Mouse (Mus musculus): ENCODE measurements at regions not wholly inside any gene's neighbourhood (a gene's known extent, or its start where the extent isn't known, plus 50 kb on each side); places are given as distances from the start of the nearest gene placed in this dataset.

- H3K9ac ChIP-seq (ENCODE audit: low read length): no peak overlapping the region
- H3K4me3 ChIP-seq (ENCODE audit: control insufficient read depth in 1 of 2, insufficient read depth in 1 of 2, low read depth in 1 of 2, low read length in 2 of 2): no peak overlapping the region
- 82% methylated on average over 4 of the region's 4 CpGs for WGBS
- no peak for ATAC-seq (ENCODE audit: insufficient number of reproducible peaks, insufficient read depth, low FRiP score, low read depth)
- no peaks in the 10 kb centered on the region for H3K4me1 ChIP-seq (ENCODE audit: control insufficient read depth in 2 of 2, insufficient read depth in 2 of 2, low read length in 2 of 2)
- no peaks in the 10 kb centered on the region for H3K36me3 ChIP-seq (ENCODE audit: control insufficient read depth, insufficient read depth, low read length)
- no peaks in the 10 kb centered on the region for H3K27me3 ChIP-seq (ENCODE audit: control insufficient read depth, insufficient read depth, low read length)
- H3K9me3 ChIP-seq (ENCODE audit: control insufficient read depth, low read length): no peaks in the 10 kb centered on the region
- no peak overlapping the region for H3K4me2 ChIP-seq (ENCODE audit: low read length)
- H3K27ac ChIP-seq (replicated peaks in 1 of 2; ENCODE audit: control insufficient read depth in 1 of 2, insufficient read depth in 1 of 2, low read depth in 2 of 2, low read length in 2 of 2): no peak overlapping the region
Observed at GRCm38 (mm10) chr4:153785564-153785963, 171.5 kb upstream of the A430005L14Rik start.

GRCm38 (mm10) chr4:153792307-153792706, 164.7 kb upstream of the A430005L14Rik start:
- H3K4me2 ChIP-seq (ENCODE audit: low read length): no peak overlapping the region
- no peaks in the 10 kb centered on the region for H3K27me3 ChIP-seq (ENCODE audit: control insufficient read depth, insufficient read depth, low read length)
- no peak overlapping the region for H3K27ac ChIP-seq (replicated peaks in 1 of 2; ENCODE audit: control insufficient read depth in 1 of 2, insufficient read depth in 1 of 2, low read depth in 2 of 2, low read length in 2 of 2)
- H3K4me3 ChIP-seq (ENCODE audit: control insufficient read depth in 1 of 2, insufficient read depth in 1 of 2, low read depth in 1 of 2, low read length in 2 of 2): no peak overlapping the region
- no peaks in the 10 kb centered on the region for H3K9me3 ChIP-seq (ENCODE audit: control insufficient read depth, low read length)
- no peaks in the 10 kb centered on the region for H3K4me1 ChIP-seq (ENCODE audit: control insufficient read depth in 2 of 2, insufficient read depth in 2 of 2, low read length in 2 of 2)
- 36% methylated on average over 13 of the region's 13 CpGs for WGBS
- no peak overlapping the region for H3K9ac ChIP-seq (ENCODE audit: low read length)
- no peaks in the 10 kb centered on the region for H3K36me3 ChIP-seq (ENCODE audit: control insufficient read depth, insufficient read depth, low read length)
- no peak for ATAC-seq (ENCODE audit: insufficient number of reproducible peaks, insufficient read depth, low FRiP score, low read depth)

- H3K4me1 ChIP-seq (ENCODE audit: control insufficient read depth in 2 of 2, insufficient read depth in 2 of 2, low read length in 2 of 2): no peaks in the 10 kb centered on the region
- H3K4me2 ChIP-seq (ENCODE audit: low read length): no peak overlapping the region
- no peaks in the 10 kb centered on the region for H3K27me3 ChIP-seq (ENCODE audit: control insufficient read depth, insufficient read depth, low read length)
- H3K27ac ChIP-seq (replicated peaks in 1 of 2; ENCODE audit: control insufficient read depth in 1 of 2, insufficient read depth in 1 of 2, low read depth in 2 of 2, low read length in 2 of 2): no peak overlapping the region
- 65% methylated on average over 7 of the region's 7 CpGs for WGBS
- H3K9me3 ChIP-seq (ENCODE audit: control insufficient read depth, low read length): no peaks in the 10 kb centered on the region
- no peaks in the 10 kb centered on the region for H3K36me3 ChIP-seq (ENCODE audit: control insufficient read depth, insufficient read depth, low read length)
- no peak overlapping the region for H3K9ac ChIP-seq (ENCODE audit: low read length)
- no peak for ATAC-seq (ENCODE audit: insufficient number of reproducible peaks, insufficient read depth, low FRiP score, low read depth)
- no peak overlapping the region for H3K4me3 ChIP-seq (ENCODE audit: control insufficient read depth in 1 of 2, insufficient read depth in 1 of 2, low read depth in 1 of 2, low read length in 2 of 2)
Observed at GRCm38 (mm10) chr4:153798061-153798460, 159.0 kb upstream of the A430005L14Rik start.

DNA sequence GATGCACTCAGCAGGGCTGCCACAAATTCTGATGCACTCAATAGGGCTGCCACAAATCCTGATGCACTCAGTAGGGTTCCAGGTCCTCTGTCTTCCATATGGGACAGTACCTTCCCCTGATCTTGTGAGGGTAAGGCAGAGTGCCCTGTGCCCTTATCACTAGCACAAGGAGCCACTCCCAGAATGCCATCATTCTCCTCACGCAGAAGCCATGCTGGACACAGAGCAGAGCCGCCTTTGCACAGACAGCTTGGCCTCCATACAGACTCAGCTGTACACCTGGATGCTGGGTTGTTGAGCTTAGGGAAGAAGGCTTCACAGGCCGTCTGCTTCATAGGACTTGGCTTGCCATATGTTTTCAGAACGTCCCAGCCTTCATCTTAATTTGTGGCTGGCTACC, 151.3 kb upstream of the A430005L14Rik start:
- Histone ChIP-seq H3K4me2 (ENCODE audit: low read length) (no peak overlapping the region), H3K9ac (ENCODE audit: low read length) (no peak overlapping the region), H3K9me3 (ENCODE audit: control insufficient read depth, low read length) (no peaks in the 10 kb centered on the region), H3K36me3 (ENCODE audit: control insufficient read depth, insufficient read depth, low read length) (no peaks in the 10 kb centered on the region), H3K27me3 (ENCODE audit: control insufficient read depth, insufficient read depth, low read length) (peaks cover 10% of the 10 kb centered on the region), H3K4me3 (ENCODE audit: control insufficient read depth in 1 of 2, insufficient read depth in 1 of 2, low read depth in 1 of 2, low read length in 2 of 2) (no peak overlapping the region), H3K4me1 (ENCODE audit: control insufficient read depth in 2 of 2, insufficient read depth in 2 of 2, low read length in 2 of 2) (no peaks in the 10 kb centered on the region), H3K27ac (replicated peaks in 1 of 2; ENCODE audit: control insufficient read depth in 1 of 2, insufficient read depth in 1 of 2, low read depth in 2 of 2, low read length in 2 of 2) (no peak overlapping the region)
- WGBS: 27% methylated on average over 4 of the region's 4 CpGs
- ATAC-seq (ENCODE audit: insufficient number of reproducible peaks, insufficient read depth, low FRiP score, low read depth): no peak

DNA sequence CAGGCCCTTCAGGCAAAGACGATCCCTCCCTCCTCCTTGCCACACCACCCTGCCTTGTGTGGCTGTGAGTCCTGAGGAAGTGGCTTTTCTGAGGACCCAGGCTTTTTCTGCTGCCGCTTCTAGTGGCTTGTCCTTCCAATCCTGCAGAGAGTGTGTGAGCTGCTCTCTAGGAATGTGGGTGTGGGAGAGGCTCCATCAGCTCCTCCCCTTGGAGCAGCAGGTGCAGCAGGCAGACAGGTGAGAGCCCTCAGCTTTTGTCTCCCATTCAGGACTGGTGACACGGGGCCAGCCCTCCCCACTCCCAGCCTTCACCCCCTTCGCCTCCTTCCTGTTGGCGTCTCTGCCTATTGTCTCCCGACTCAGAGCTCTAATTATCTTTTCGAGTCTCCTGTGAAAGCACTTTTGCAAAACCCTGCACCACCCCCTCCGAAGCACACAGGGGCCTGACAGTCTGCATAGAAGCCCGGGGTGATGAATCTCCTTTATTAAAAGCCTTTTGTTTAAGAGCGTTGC, 150.8 kb upstream of the A430005L14Rik start:
- Histone ChIP-seq H3K9me3 (ENCODE audit: control insufficient read depth, low read length) (no peaks in the 10 kb centered on the region), H3K27ac (replicated peaks in 1 of 2; ENCODE audit: control insufficient read depth in 1 of 2, insufficient read depth in 1 of 2, low read depth in 2 of 2, low read length in 2 of 2) (no peak overlapping the region), H3K27me3 (ENCODE audit: control insufficient read depth, insufficient read depth, low read length) (peaks cover 10% of the 10 kb centered on the region), H3K4me3 (ENCODE audit: control insufficient read depth in 1 of 2, insufficient read depth in 1 of 2, low read depth in 1 of 2, low read length in 2 of 2) (no peak overlapping the region), H3K4me2 (ENCODE audit: low read length) (no peak overlapping the region), H3K9ac (ENCODE audit: low read length) (no peak overlapping the region), H3K4me1 (ENCODE audit: control insufficient read depth in 2 of 2, insufficient read depth in 2 of 2, low read length in 2 of 2) (no peaks in the 10 kb centered on the region), H3K36me3 (ENCODE audit: control insufficient read depth, insufficient read depth, low read length) (no peaks in the 10 kb centered on the region)
- ATAC-seq (ENCODE audit: insufficient number of reproducible peaks, insufficient read depth, low FRiP score, low read depth): no peak
- 10% methylated on average over 10 of the region's 10 CpGs for WGBS

GRCm38 (mm10) chr4:153806820-153807436, 150.1 kb upstream of the A430005L14Rik start:
- Histone ChIP-seq H3K4me2 (ENCODE audit: low read length) (no peak overlapping the region), H3K9me3 (ENCODE audit: control insufficient read depth, low read length) (no peaks in the 10 kb centered on the region), H3K9ac (ENCODE audit: low read length) (no peak overlapping the region), H3K4me1 (ENCODE audit: control insufficient read depth in 2 of 2, insufficient read depth in 2 of 2, low read length in 2 of 2) (no peaks in the 10 kb centered on the region), H3K27me3 (ENCODE audit: control insufficient read depth, insufficient read depth, low read length) (peaks cover 10% of the 10 kb centered on the region), H3K36me3 (ENCODE audit: control insufficient read depth, insufficient read depth, low read length) (no peaks in the 10 kb centered on the region), H3K27ac (replicated peaks in 1 of 2; ENCODE audit: control insufficient read depth in 1 of 2, insufficient read depth in 1 of 2, low read depth in 2 of 2, low read length in 2 of 2) (no peak overlapping the region), H3K4me3 (ENCODE audit: control insufficient read depth in 1 of 2, insufficient read depth in 1 of 2, low read depth in 1 of 2, low read length in 2 of 2) (no peak overlapping the region)
- ATAC-seq (ENCODE audit: insufficient number of reproducible peaks, insufficient read depth, low FRiP score, low read depth): no peak
- 33% methylated on average over 10 of the region's 10 CpGs for WGBS

DNA sequence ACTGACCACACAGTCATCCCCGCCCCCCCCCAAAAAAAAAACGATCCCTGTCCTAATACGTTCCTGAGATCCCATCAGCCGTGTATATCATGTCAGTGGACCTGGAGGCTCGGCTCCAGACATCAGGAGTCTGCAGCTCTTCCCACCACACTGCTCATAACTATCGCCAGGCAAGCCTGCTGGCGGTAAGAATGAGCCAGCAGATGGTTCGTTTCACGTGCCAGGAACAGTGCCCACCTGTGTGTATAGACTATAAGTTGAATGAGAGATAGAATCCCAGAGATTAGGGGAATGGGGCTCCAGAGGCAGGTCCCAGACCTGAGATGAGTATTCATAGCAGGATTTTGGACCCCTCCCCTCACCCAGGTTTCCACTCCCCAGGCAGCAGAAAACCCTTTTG, 144.2 kb upstream of the A430005L14Rik start:
- no peaks in the 10 kb centered on the region for H3K36me3 ChIP-seq (ENCODE audit: control insufficient read depth, insufficient read depth, low read length)
- no peak for ATAC-seq (ENCODE audit: insufficient number of reproducible peaks, insufficient read depth, low FRiP score, low read depth)
- H3K27me3 ChIP-seq (ENCODE audit: control insufficient read depth, insufficient read depth, low read length): no peaks in the 10 kb centered on the region
- H3K4me1 ChIP-seq (ENCODE audit: control insufficient read depth in 2 of 2, insufficient read depth in 2 of 2, low read length in 2 of 2): no peaks in the 10 kb centered on the region
- H3K4me3 ChIP-seq (ENCODE audit: control insufficient read depth in 1 of 2, insufficient read depth in 1 of 2, low read depth in 1 of 2, low read length in 2 of 2): no peak overlapping the region
- no peak overlapping the region for H3K4me2 ChIP-seq (ENCODE audit: low read length)
- peaks cover 2% of the 10 kb centered on the region; the same call in 1 of the 2 replicates for H3K9me3 ChIP-seq (ENCODE audit: control insufficient read depth, low read length)
- 79% methylated on average over 9 of the region's 9 CpGs for WGBS
- no peak overlapping the region for H3K27ac ChIP-seq (replicated peaks in 1 of 2; ENCODE audit: control insufficient read depth in 1 of 2, insufficient read depth in 1 of 2, low read depth in 2 of 2, low read length in 2 of 2)
- no peak overlapping the region for H3K9ac ChIP-seq (ENCODE audit: low read length)

DNA sequence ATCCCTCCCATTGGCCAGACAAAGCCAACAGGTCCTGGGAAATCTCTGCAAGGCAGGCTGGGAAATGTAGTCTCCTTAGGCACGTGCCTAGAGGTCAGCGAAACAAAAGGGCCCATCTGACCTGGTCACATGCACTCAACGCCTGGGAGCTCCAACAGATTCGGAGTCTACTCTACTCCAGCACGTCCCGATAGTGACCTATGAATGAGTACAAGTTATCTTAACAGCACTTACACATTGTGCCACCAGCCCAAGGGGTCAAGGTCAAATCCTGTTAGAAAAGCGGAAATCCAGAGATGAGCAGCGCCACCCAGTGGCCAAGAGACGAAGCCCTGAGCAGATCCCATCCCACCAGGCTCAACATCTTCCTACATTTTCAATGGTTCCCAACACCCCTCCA, 129.1 kb upstream of the A430005L14Rik start:
- H3K27me3 ChIP-seq (ENCODE audit: control insufficient read depth, insufficient read depth, low read length): no peaks in the 10 kb centered on the region
- H3K27ac ChIP-seq (replicated peaks in 1 of 2; ENCODE audit: control insufficient read depth in 1 of 2, insufficient read depth in 1 of 2, low read depth in 2 of 2, low read length in 2 of 2): no peak overlapping the region
- no peaks in the 10 kb centered on the region for H3K36me3 ChIP-seq (ENCODE audit: control insufficient read depth, insufficient read depth, low read length)
- 48% methylated on average over 9 of the region's 9 CpGs for WGBS
- no peak overlapping the region for H3K4me3 ChIP-seq (ENCODE audit: control insufficient read depth in 1 of 2, insufficient read depth in 1 of 2, low read depth in 1 of 2, low read length in 2 of 2)
- no peaks in the 10 kb centered on the region for H3K9me3 ChIP-seq (ENCODE audit: control insufficient read depth, low read length)
- no peak for ATAC-seq (ENCODE audit: insufficient number of reproducible peaks, insufficient read depth, low FRiP score, low read depth)
- no peak overlapping the region for H3K9ac ChIP-seq (ENCODE audit: low read length)
- no peaks in the 10 kb centered on the region for H3K4me1 ChIP-seq (ENCODE audit: control insufficient read depth in 2 of 2, insufficient read depth in 2 of 2, low read length in 2 of 2)
- H3K4me2 ChIP-seq (ENCODE audit: low read length): no peak overlapping the region

Data from heart, embryonic 14.5 days (tissue).